Mouse (Mus musculus): Measurements from ENCODE around the gene Mmachc. TPM values are rescaled to one million over a fixed set of nuclear protein-coding genes. Genes with fewer than 3 reads are reported as not detected.

Mmachc gene
- polyA plus RNA-seq, 1 experiment from 2014 or later: 26.4 TPM

DNA sequence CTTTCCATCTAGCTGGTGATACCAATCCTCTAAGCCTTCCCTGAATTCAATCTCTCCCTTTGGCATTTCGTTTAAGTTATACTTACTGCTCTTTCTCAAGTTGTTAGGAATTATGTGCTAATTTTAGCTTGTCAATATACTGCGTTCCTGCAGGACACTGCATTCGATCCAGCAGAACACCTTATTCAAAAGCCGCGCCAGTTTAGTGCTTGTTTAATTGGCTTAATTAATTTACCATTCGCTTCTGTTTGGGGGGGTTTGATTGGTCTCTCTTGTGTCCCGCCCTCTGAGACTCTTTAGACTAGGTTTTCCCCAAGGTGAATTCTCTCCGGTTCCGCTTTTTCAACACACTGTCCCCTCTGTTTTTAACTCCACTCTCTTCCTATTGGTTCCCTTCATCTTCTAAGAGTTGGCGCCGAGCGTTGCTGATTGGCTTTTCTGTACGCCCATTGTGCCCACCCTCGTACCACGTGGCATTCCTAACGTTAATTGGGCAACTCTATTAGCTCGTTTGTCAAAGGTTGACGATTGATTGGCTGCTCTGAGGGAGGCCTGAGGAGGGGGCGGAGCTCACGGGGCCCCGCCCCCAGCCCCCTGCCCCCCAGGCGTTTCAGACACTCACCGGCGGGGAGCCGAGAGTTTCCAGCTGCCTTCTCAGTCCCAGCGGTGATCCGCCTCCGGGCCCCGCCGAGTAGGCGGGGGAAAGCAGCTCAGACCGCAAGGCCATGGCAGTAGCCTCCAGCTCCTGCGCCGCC lies 12.3 kb upstream of the Mmachc start, which contains the start of gene Tesk2:
Gene Tesk2 (plus strand): TSS at position 606 of the 755 bp plus-strand sequence.
- no peaks in the 10 kb centered on the region for H3K9me3 ChIP-seq
- H3K27ac ChIP-seq: peak within 1 kb of the TSS; percentile 89
- 0 out of 2 replicates have a peak, but pooled peaks cover 5% of the 10 kb centered on the region for H3K36me3 ChIP-seq
- no peaks in the 10 kb centered on the region for H3K27me3 ChIP-seq
- peaks cover 8% of the 10 kb centered on the region; the same call in 1 of the 2 replicates for H3K4me1 ChIP-seq
- peak within 1 kb of the TSS; percentile 84 for H3K4me3 ChIP-seq
- peak within 1 kb of the TSS; percentile 93 for H3K4me2 ChIP-seq (replicated peaks)
- 1% methylated on average over 33 of the region's 34 CpGs for whole genome bisulfite sequencing
- H3K9ac ChIP-seq: peak within 1 kb of the TSS; percentile 78
- peak; percentile 94 for ATAC-seq (ENCODE audit: insufficient number of reproducible peaks, insufficient read depth, low FRiP score, low TSS enrichment)

DNA sequence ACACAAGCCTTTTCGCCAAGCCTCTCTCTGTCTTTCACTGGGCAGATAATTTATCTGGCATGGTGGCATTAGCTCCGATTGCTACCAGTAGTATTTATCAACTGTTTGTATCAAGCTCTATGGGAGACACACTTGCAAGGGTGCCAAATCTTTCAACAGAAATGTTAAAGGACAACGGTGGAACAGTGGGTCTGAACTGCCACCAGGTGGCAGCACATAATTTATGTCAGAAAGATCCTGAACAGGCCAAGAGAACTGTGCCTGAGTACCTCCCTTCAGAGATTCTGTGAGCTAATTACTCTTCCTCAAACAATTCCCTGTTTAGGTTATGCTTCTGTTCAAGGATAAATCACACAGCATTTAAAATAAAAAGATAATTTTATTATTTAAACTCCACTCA lies 11.2 kb upstream of the Mmachc start:
- ATAC-seq (ENCODE audit: insufficient number of reproducible peaks, insufficient read depth, low FRiP score, low TSS enrichment): no peak

DNA sequence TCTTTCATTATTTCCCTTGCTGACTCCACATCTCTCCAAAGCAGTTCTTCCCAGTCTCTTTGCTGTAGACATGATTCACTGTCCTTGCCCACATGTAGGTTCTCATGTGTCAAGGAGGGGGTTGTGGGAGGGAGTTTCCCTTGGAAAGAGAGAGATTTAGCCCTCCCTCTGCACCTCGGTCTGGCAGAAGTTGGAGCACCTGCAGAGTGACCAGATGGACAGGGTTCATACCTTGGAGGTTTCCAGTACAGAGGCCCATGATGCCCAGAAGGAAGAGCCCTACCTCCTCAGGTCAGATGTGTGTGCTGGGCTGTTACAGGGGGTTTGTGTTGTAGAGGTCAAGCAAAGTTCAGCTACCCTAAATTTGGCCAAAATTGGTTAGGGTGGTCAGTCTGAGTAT lies 4.3 kb upstream of the Mmachc start:
- Histone ChIP-seq H3K4me2 (replicated peaks) (no peak overlapping the region), H3K9ac (no peak overlapping the region), H3K27ac (no peak overlapping the region), H3K4me3 (no peak overlapping the region), H3K36me3 (0 out of 2 replicates have a peak, but pooled peaks cover 7% of the 10 kb centered on the region), H3K9me3 (no peaks in the 10 kb centered on the region), H3K27me3 (no peaks in the 10 kb centered on the region), H3K4me1 (peaks cover 4% of the 10 kb centered on the region)
- no peak for ATAC-seq (ENCODE audit: insufficient number of reproducible peaks, insufficient read depth, low FRiP score, low TSS enrichment)
- 64% methylated on average over 1 of the region's 1 CpGs for WGBS

More for the DNA sequence above, 11.2 kb upstream of the Mmachc start:
- Histone ChIP-seq H3K36me3 (0 out of 2 replicates have a peak, but pooled peaks cover 7% of the 10 kb centered on the region), H3K4me3 (no peak overlapping the region), H3K27ac (no peak overlapping the region), H3K9me3 (no peaks in the 10 kb centered on the region), H3K9ac (no peak overlapping the region), H3K4me2 (replicated peaks) (no peak overlapping the region), H3K4me1 (peaks cover 8% of the 10 kb centered on the region; the same call in 1 of the 2 replicates), H3K27me3 (no peaks in the 10 kb centered on the region)
- 21% methylated on average over 3 of the region's 3 CpGs for WGBS

DNA sequence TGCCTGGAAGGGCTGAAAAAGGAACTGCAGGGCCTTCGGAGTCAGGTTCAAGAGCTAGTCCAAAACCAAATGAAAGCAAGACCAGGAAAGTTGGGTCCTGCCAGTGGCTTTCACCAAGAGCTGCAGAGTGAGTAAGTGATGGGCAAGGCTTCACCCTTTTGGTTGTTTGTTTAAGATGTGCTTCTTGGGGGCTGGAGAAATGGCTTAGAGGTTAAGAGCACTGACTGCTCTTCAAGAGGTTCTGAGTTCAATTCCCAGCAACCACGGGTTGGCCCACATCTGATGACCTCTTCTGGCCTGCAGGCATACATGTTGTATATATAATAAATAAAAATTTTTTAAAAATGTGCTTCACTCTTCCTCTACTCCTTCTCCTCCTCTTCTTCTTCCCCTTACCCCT lies 1.9 kb upstream of the Mmachc start:
- Histone ChIP-seq H3K4me1 (peaks cover 4% of the 10 kb centered on the region), H3K4me2 (replicated peaks) (no peak overlapping the region), H3K4me3 (no peak overlapping the region), H3K9ac (no peak overlapping the region), H3K27me3 (no peaks in the 10 kb centered on the region), H3K27ac (no peak overlapping the region), H3K9me3 (no peaks in the 10 kb centered on the region), H3K36me3 (no peaks in the 10 kb centered on the region)
- 91% methylated on average over 2 of the region's 2 CpGs for WGBS
- no peak for ATAC-seq (ENCODE audit: insufficient number of reproducible peaks, insufficient read depth, low FRiP score, low TSS enrichment)

DNA sequence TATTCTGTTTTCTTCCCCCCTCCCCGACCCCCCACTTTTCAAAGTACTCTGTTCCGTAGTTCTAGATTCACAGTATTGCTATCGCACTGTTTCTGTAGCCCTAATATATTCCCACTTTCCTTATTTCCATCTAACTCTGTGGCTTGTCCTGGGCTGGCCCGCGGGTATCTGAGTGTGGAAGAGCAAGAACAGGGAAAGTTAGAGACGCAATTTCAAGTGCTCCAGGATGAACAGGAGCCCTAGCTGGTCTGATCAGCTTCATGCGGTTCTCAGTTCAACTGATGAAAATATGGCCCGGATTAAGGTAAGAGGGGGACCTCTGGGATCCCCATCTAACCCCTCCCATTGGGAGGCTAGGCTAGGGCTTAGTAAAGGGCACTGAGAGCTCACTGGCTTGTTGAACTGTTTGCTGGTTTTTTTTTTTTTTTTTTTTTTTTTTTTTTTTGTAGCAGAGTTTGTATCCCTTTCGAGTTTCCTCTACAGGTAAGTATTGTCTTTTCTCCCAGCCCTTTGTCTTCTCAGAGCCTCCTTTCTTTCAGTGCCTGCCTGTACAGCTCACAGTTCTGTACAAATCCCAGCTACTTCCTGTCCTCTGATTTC lies 685 bp upstream of the Mmachc start:
- WGBS: 7% methylated on average over 9 of the region's 9 CpGs
- Histone ChIP-seq H3K27me3 (no peaks in the 10 kb centered on the region), H3K4me2 (replicated peaks) (peak overlapping the region; percentile 90), H3K4me3 (peak overlapping the region; percentile 59), H3K4me1 (peaks cover 4% of the 10 kb centered on the region), H3K9ac (peak overlapping the region; percentile 55), H3K36me3 (peaks cover 4% of the 10 kb centered on the region; the same call in 1 of the 2 replicates), H3K9me3 (no peaks in the 10 kb centered on the region), H3K27ac (no peak overlapping the region)
- ATAC-seq (ENCODE audit: insufficient number of reproducible peaks, insufficient read depth, low FRiP score, low TSS enrichment): no peak

DNA sequence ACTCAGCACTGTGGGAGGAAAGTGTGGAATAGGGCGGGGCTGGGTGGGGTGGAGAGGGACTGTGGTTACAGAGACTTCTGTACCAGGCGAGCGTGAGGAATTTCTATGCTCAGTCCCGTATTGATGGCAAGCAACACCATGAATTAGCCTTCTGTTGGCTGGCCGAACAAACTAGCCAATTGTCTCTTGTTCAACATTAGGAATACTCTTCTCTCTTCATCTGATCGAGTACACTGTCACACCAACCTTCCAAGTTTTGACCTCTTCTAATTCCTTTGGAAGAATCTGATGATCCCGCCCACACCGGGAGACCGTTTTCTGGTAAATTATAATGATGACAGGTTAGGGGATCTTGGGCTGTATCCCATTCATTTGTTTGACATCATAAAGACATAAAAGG lies 540 bp downstream of the Mmachc start:
- peak overlapping the region; percentile 52 for H3K9ac ChIP-seq
- peaks cover 13% of the 10 kb centered on the region for H3K36me3 ChIP-seq
- no peak for ATAC-seq (ENCODE audit: insufficient number of reproducible peaks, insufficient read depth, low FRiP score, low TSS enrichment)
- 12% methylated on average over 9 of the region's 9 CpGs for WGBS
- H3K27me3 ChIP-seq: no peaks in the 10 kb centered on the region
- peak overlapping the region; percentile 90 for H3K4me2 ChIP-seq (replicated peaks)
- H3K9me3 ChIP-seq: no peaks in the 10 kb centered on the region
- no peak overlapping the region for H3K27ac ChIP-seq
- H3K4me3 ChIP-seq: peak overlapping the region; percentile 59
- peaks cover 4% of the 10 kb centered on the region for H3K4me1 ChIP-seq

DNA sequence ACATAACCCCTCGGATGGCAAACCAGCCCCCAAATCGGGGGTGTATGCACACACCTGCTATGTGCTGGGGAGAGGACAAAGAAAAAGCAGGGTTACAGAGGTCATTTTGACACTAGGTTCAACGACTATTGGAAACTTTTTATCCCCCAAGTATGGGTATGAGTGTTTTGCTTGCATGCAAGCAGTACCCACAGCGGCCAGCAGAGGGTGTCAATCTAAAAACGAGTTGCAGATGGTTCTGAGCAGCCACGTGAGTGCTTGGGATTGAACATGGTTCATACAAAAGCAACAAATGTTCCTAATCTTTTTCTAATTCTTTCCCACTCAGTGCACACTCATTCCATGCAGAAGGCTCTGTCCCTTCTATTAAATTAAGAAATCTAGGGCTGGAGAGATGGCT lies 4.4 kb downstream of the Mmachc start:
- H3K9me3 ChIP-seq: no peaks in the 10 kb centered on the region
- H3K9ac ChIP-seq: no peak overlapping the region
- peaks cover 26% of the 10 kb centered on the region for H3K36me3 ChIP-seq
- H3K27me3 ChIP-seq: no peaks in the 10 kb centered on the region
- H3K4me2 ChIP-seq (replicated peaks): no peak overlapping the region
- no peak overlapping the region for H3K4me3 ChIP-seq
- ATAC-seq (ENCODE audit: insufficient number of reproducible peaks, insufficient read depth, low FRiP score, low TSS enrichment): no peak
- 43% methylated on average over 6 of the region's 6 CpGs for WGBS
- H3K27ac ChIP-seq: no peak overlapping the region
- H3K4me1 ChIP-seq: no peaks in the 10 kb centered on the region; the same call in 1 of the 2 replicates

DNA sequence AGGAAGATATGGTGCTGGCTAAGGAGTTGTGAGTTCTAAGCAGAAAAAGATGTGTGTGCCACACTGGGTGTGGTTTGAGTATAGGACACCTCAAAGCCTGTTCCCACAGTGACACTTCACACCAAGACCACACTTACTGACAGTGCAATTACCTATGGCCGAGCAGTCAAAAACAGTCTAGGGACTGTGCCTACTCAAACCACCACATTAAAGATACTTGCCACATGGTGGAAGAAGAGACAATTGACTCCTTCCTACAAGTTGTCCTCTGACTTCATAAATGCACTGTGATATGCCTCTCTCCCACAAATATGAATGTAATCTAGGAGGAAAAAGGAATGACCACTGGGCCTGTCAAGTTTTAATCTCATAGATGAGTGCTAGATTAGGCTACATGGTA lies 7.2 kb downstream of the Mmachc start:
- no peak for ATAC-seq (ENCODE audit: insufficient number of reproducible peaks, insufficient read depth, low FRiP score, low TSS enrichment)
- 71% methylated on average over 1 of the region's 1 CpGs for WGBS

DNA sequence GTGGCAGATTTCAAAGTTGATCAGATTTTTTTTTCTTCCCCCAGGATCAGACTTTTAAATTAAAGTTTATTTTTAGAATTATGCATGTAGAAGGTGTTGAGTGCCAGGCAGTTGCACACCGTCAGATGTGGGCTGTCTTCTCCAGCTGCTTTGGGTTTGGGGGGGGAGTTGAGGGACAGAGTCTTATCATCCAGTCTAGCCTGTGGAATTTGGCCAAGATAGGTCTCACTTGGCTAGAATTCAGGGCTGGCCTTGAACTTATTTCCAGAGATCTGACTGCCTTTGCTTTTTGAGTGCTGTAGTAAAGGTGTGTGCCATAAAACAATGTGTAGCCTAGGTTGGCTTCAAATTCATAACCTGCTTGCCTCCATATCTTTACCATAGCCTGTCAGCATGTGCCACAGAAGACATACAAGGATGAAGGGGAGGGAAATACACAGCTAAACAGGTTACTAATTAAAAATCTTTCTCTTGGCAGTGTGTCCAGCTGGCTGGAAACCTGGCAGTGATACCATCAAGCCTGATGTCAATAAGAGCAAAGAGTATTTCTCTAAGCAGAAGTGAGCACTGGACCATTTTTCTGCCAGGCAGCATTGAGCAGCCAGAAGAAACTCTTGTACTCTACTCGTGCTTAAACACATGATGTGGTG lies 9.4 kb downstream of the Mmachc start:
- WGBS: 92% methylated on average over 2 of the region's 2 CpGs
- H3K4me1 ChIP-seq: no peaks in the 10 kb centered on the region
- ATAC-seq (ENCODE audit: insufficient number of reproducible peaks, insufficient read depth, low FRiP score, low TSS enrichment): no peak
- H3K9me3 ChIP-seq: no peaks in the 10 kb centered on the region
- H3K4me2 ChIP-seq (replicated peaks): no peak overlapping the region
- peaks cover 56% of the 10 kb centered on the region for H3K36me3 ChIP-seq
- no peak overlapping the region for H3K27ac ChIP-seq
- H3K4me3 ChIP-seq: no peak overlapping the region
- no peaks in the 10 kb centered on the region for H3K27me3 ChIP-seq
- no peak overlapping the region for H3K9ac ChIP-seq

More for the DNA sequence above, 7.2 kb downstream of the Mmachc start:
- Histone ChIP-seq H3K27ac (no peak overlapping the region), H3K9me3 (no peaks in the 10 kb centered on the region), H3K4me1 (no peaks in the 10 kb centered on the region), H3K9ac (no peak overlapping the region), H3K36me3 (peaks cover 40% of the 10 kb centered on the region), H3K4me3 (no peak overlapping the region), H3K27me3 (no peaks in the 10 kb centered on the region), H3K4me2 (replicated peaks) (no peak overlapping the region)

DNA sequence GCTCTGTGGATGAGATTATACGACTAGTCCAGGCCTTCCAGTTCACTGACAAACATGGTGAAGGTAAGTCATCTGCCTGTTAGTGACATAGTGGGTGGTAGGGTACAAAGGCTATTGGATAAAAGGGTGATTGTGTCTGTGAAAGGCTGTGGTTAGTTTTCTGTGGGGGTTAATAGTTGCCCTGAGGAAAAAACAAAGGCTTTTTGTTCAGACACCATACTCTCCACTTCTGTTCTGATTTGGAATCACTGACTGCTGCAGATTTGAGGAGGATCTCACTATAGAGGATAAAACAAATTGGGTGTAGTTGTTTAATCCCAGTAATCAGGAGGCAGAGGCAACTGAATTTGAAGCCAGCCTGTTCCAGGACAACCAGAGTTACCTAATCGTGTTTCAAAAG lies 14.4 kb downstream of the Mmachc start:
- H3K4me2 ChIP-seq (replicated peaks): no peak overlapping the region
- peaks cover 4% of the 10 kb centered on the region; the same call in 1 of the 2 replicates for H3K4me1 ChIP-seq
- no peaks in the 10 kb centered on the region for H3K27me3 ChIP-seq
- H3K9ac ChIP-seq: no peak overlapping the region
- H3K9me3 ChIP-seq: no peaks in the 10 kb centered on the region
- no peak overlapping the region for H3K4me3 ChIP-seq
- H3K36me3 ChIP-seq: peaks cover 76% of the 10 kb centered on the region
- no peak overlapping the region for H3K27ac ChIP-seq
- no peak for ATAC-seq (ENCODE audit: insufficient number of reproducible peaks, insufficient read depth, low FRiP score, low TSS enrichment)
- 68% methylated on average over 2 of the region's 2 CpGs for WGBS

DNA sequence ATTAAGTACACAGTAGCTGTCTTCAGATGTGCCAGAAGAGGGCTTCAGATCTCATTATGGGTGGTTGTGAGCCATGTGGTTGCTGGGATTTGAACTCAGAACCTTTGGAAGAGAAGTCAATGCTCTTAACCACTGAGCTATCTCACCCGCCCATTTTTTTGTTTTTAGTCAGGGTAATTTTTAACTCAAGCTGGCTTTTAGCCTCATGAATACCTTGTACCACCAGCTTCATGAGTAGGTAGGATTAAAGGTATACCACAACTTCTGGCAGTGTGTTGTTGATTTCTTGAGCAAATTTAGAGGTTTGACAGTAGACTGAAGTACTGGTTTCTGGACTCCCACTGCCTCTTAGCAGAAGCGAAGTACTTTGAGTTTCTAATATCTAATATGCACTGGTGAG lies 16.1 kb downstream of the Mmachc start:
- no peak overlapping the region for H3K9ac ChIP-seq
- H3K9me3 ChIP-seq: no peaks in the 10 kb centered on the region
- peaks cover 4% of the 10 kb centered on the region for H3K4me1 ChIP-seq
- WGBS: 94% methylated on average over 2 of the region's 2 CpGs
- H3K27ac ChIP-seq: no peak overlapping the region
- no peaks in the 10 kb centered on the region for H3K27me3 ChIP-seq
- peaks cover 67% of the 10 kb centered on the region for H3K36me3 ChIP-seq
- no peak overlapping the region for H3K4me3 ChIP-seq
- no peak overlapping the region for H3K4me2 ChIP-seq (replicated peaks)
- ATAC-seq (ENCODE audit: insufficient number of reproducible peaks, insufficient read depth, low FRiP score, low TSS enrichment): no peak

All from embryonic facial prominence, embryonic 12.5 days (tissue).